Mouse (Mus musculus) CD4-positive, CD25-positive, alpha-beta regulatory T cell, adult 4 months (primary cell): ENCODE data around the gene Tex101. TPM values are rescaled to one million over a fixed set of nuclear protein-coding genes. Genes with fewer than 3 reads are reported as not detected.
A peak's percentile ranks its signal among the peaks of the same experiment; 100 is the strongest.

Experiments used
- ATAC-seq: one replicate; pipeline ENCODE4 v1.8.0; 2017
- polyA plus RNA-seq, 2 experiments: library from polyadenylated mRNA; unstranded; fragments of 100-300 nt; shearing (Covaris generic); gene quantifications; one replicate each; pipeline ENCODE4 v1.2.1; 2017

Tex101 gene
- polyA plus RNA-seq, 2 experiments from 2014 or later, result not detected

DNA sequence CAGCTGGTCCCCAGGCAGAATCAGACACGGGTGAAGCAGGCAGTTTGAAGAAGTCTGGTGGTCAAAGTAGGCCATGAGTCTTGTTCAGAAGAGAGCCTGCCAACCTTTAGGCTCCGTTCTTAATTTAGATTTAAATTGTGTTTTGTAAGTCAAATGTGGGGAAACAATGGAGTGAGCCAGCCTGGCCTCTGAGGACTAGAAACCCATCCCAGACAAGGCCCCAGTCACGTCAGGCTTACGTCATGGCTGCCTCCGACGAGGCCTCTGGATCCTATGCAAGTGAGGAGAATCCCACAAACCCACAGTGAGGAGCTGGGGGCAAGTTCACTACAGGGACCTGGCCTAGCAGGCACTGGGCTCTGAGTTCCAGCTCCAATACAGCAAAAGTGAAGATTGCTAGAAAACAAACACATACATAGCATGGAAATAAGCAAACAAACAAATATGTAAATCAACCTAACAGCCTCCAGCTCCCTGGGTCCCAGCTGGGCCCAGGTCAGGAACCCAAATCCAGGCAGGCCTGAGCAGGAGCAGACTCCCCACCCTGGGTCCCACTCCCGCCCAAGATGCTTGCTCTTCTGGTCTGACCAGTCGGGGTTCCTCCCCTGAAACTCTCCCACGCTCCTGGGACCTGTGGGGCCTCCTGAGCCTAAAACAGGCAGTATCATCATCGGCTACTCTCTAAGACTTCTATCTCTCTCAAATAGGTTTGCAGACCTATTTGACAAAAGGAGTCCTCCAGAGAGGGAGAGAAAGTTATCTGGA lies 46.2 kb downstream of the Tex101 start:
- no peak for ATAC-seq

DNA sequence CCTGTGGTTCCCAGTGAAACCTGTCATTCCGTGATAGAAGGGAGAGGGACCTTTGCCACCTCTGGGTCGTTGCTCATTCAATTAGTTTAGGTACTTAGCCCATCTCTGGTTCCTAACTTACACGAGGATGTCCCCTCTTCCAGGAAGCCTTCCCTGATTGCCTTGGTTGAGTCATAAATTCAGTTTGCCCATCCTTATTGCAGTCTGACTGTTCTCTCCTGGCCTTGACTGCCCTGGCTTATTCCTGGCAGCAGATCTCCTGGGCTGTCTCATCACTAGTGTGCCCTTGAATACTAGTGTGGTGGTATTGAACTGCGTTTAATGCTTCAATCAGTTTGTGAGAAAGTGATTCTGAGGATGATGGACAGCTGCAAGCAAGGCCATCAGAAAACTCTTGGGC lies 46.8 kb downstream of the Tex101 start:
- ATAC-seq, result no peak

DNA sequence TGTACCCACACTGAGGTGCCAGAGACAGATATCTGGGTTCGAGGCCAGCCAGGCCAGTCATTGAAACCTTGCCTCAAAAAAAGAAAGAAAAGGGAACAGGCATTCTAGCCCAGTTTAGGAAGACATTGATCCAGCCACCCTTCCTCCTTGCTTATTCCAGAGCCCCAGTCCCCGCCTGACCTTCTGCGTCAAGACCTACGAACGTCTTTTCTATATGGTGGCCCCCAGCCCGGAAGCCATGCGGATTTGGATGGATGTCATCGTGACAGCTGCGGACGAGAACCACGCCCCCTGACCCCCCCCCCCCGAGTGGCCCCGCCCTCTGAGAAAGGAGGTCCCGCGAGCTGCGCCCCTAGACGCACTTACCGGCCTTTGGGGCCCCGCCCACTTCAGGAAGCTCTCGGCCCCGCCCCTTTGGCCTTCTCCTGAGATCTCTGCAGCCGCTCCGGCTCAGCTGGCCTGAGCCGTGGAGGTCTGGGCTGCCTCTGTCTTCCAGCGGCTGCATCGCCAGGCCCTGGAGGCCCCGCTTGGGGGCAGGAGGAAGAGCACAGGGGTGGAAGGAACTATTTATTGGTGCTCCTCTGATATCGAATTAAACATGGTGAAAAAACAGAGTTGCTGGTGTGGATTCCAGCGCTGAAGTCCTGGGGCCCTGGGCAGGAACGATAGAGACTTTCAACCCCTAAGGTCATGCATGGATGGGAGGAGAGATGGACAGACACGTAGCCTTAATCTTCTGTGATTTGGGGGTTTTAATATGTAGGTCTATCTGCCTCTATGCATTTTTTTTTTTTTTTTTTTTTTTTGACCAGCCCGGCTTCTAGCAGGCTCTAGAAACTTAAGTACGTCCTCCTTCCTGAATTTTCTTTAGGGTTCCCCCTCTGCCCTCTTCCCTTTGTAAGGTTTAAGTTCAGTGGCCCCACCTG lies 47.5 kb downstream of the Tex101 start:
- ATAC-seq, result peak; percentile 70

DNA sequence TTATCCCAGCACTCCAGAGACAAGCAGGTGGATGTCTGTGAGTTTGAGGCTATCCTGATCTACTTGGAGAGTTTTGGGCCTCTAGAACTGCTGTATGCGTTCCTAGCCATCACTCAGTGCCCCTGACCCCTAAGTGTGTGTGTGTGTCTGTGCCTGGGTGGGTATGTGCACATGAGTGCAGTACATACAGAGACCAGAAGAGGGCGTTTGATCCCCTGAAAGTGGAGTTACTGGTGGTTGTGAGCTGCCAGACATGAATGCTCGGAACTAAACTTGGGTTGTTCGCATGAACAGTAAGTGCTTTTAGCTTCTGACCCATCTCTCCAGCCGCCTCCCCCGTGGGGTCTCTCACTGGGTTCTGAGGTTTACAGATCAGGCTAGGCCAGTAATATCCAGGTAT lies 53.5 kb downstream of the Tex101 start:
- no peak for ATAC-seq

DNA sequence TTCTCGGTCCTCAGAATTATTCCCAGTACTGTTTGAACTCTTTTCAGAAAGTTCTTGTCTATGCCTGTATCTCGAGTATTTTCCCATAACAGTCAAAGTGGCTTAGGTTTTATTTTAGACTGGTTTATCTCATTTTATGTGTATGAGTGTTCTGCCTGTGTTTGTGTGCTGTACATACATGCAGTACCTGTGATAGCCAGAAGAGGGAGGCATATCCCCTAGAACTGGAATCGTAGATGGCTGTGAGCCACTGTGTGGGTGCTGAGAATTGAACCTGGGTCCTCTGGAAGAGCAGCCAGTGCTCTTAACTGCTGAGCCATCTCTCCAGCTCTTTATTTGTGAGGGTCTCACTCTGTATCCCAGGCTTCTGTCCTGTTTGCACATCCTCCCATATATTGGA lies 55.3 kb downstream of the Tex101 start:
- ATAC-seq, result no peak

DNA sequence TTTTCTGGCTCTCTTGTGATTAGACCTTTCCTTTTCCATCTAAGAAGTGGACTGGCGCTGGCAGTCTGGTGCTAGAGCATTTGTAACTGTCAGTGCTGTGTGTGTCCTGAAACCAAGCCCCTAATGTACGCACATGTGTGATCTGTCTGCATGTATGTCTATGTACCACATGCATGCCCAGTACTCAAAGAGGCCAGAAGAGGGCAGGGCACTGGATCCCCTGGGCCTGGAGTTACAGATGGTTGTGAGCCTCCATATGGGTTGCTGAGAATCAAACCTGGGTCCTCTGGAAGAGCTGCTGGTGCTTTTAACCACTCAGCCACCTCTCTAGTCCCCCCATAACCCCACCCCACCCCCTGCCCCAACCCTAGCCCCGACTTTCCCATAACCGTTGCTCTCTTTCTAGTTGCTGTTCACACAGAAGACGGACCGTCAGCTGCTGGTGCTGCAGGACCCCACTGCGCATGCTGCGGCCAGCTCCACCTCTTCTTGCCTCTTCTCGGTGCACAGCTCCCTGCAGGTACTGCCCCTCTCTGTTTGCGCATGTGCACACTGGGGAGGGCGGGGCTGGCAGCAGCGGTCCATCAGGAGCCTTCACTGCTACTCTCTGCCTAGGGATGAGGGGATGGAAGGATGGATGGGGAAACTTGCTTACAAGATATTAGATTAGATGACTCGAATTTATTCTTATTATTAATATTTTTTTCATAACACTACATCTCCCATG lies 56.6 kb downstream of the Tex101 start:
- ATAC-seq, result no peak

DNA sequence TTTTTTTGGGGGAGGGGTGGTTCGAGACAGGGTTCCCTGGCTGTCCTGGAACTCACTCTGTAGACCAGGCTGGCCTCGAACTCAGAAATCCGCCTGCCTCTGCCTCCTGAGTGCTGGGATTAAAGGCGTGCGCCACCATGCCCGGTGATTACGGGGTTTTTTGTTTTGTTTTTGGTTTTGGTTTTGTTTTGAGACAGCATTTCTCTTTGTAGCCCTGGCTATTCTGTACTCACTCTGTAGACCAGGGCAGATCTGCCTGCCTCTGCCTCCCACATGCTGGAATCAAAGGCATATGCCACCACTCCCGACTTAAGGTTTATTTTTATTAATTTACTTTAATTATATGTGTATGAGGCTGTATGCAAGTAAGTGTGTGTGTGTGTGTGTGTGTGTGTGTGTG lies 58.1 kb downstream of the Tex101 start:
- peak; percentile 62 for ATAC-seq

Other genes with a start within 250 kb of the Tex101 start
- gene Irgc1, start 224.4 kb downstream of the Tex101 start, polyA plus RNA-seq, result under 1 TPM; 0.35 to 0.56 TPM
- gene Plaur, start 214.2 kb downstream of the Tex101 start, polyA plus RNA-seq, result 1 to 10 TPM in 1 of 2 experiments, under 1 TPM in 1; 0.66 to 5.8 TPM
- gene Cadm4, start 194.7 kb downstream of the Tex101 start, polyA plus RNA-seq, result not detected
- gene Zfp428, start 169.7 kb downstream of the Tex101 start, polyA plus RNA-seq, result under 1 TPM in 1 of 2 experiments, not detected in 1; 0.56 TPM
- not detected for gene AC161166.1, start 164.2 kb downstream of the Tex101 start, polyA plus RNA-seq
- 1 to 10 TPM in 1 of 2 experiments, under 1 TPM in 1; 0.68 to 1.5 TPM for gene Irgq, start 146.0 kb downstream of the Tex101 start, polyA plus RNA-seq
- not detected for gene Pinlyp, start 130.6 kb downstream of the Tex101 start, polyA plus RNA-seq
- 10 to 100 TPM; 35.3 to 46.2 TPM for gene Xrcc1, start 130.4 kb downstream of the Tex101 start, polyA plus RNA-seq
- 10 to 100 TPM; 13.8 to 19.6 TPM for gene Ethe1, start 89.1 kb downstream of the Tex101 start, polyA plus RNA-seq
- gene Zfp575, start 89.0 kb downstream of the Tex101 start, polyA plus RNA-seq, result under 1 TPM in 1 of 2 experiments, not detected in 1; 0.31 TPM
- gene Phldb3, start 65.9 kb downstream of the Tex101 start, polyA plus RNA-seq, result under 1 TPM in 1 of 2 experiments, not detected in 1; 0.90 TPM
- not detected for gene Lypd3, start 40.1 kb downstream of the Tex101 start, polyA plus RNA-seq
- not detected for gene BC049730, start 32.6 kb upstream of the Tex101 start, polyA plus RNA-seq
- not detected for gene Gm4763, start 50.2 kb upstream of the Tex101 start, polyA plus RNA-seq
- not detected for gene Cd177, start 83.6 kb upstream of the Tex101 start, polyA plus RNA-seq
- not detected for gene Ceacam10, start 100.5 kb upstream of the Tex101 start, polyA plus RNA-seq
- 10 to 100 TPM; 22.4 to 44.8 TPM for gene Gm9844, start 185.5 kb upstream of the Tex101 start, polyA plus RNA-seq
- not detected for gene Lypd4, start 193.3 kb upstream of the Tex101 start, polyA plus RNA-seq
- gene Dmrtc2, start 193.4 kb upstream of the Tex101 start, polyA plus RNA-seq, result not detected
- over 10,000 TPM; 12,099 to 13,283 TPM for gene Rps19, start 207.7 kb upstream of the Tex101 start, polyA plus RNA-seq
- gene Cd79a, start 220.7 kb upstream of the Tex101 start, polyA plus RNA-seq, result 10 to 100 TPM in 1 of 2 experiments, 1 to 10 TPM in 1; 2.2 to 28.9 TPM
- gene Arhgef1, start 226.2 kb upstream of the Tex101 start, polyA plus RNA-seq, result 100 to 1,000 TPM; 166 to 183 TPM